Mouse (Mus musculus) embryo, embryonic 11 days (tissue): Measurements from ENCODE around the gene Cntn5.

ENCODE experiments used
- DNase-seq: peaks from one replicate; pipeline ENCODE4 v3.0.0-alpha.2; 2015

Gene Cntn5

GRCm38 (mm10) chr9:9673277-9674049, 1231.1 kb downstream of the Cntn5 start:
- DNase-seq = peak; percentile 32

DNA sequence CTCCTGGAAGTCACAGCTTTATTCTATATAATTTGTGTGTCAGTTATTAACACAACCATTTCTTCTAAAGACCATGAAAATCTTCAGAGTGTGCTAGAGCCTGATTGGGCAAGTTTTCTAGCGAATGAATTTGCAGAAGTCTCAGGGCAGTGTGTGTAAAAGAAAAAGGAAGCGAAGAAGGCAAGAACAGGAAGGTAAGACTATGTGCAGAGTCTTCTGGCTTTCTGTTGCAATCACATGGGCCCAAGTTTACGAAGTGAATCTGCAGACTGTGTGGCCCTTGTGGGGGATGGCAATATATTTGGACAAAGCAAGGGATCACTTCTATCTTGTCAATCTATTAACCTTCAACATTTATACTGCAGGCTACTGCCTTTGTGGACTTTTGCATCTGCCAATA, 1251.1 kb downstream of the Cntn5 start:
- no peak for DNase-seq

- DNase-seq = no peak
Measured at GRCm38 (mm10) chr9:9647361-9647760, 1257.2 kb downstream of the Cntn5 start.

DNA sequence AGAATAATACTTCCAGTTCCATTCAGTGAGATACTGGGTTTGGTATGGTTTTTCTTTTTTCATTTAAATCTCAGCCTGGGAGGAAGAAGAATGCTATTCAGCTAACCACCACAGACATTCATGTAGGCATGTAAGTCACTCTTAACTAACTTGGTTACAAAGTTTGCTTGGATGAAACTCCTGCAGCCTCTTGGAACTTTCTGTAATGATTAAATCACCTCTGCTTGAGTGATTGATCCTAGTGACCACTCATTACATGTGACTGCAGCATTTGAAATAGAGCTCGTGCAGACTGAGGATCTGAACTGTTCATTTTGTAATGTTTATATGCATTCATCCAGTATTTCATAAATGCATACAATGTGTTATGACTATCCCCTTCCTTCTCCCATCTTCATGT, 1258.3 kb downstream of the Cntn5 start:
- DNase-seq = no peak
